Mouse (Mus musculus): Measurements from ENCODE around the gene Enox2.

- no peak for TF ChIP-seq POLR2A (IDR thresholded peaks at IDR 0.05; ENCODE audit: extremely low read depth, insufficient read depth, low read length)
- no peak for TF ChIP-seq CTCF (IDR thresholded peaks at IDR 0.05; ENCODE audit: low read depth, low read length)
Measured at GRCm38 (mm10) chrX:49002892-49003291, 285.2 kb downstream of the Enox2 start.

Data from liver, adult 2 months (tissue).